Mouse (Mus musculus): ENCODE measurements at regions not wholly inside any gene's neighbourhood (a gene's known extent, or its start where the extent isn't known, plus 50 kb on each side); places are given as distances from the start of the nearest gene placed in this dataset.

DNA sequence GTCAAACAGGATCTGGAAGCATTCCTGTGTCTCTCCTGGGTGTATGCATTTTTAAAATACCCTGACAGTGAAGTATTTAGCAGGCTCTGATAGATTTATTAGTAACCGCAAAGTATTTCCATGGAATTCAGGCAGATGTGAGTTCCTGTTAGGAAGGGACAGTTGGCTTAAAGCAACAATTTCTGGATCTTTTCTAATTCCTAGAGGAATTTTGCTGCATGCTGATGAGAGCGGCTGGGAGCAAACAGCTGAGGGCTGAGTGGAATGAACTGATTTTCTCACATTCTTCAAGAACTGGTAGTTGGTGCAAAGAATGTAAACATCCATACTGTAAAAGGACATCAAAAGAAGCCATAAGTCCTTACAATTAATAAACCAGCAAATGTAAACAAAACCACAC, 283.9 kb upstream of the Marcks start:
- TF ChIP-seq TAL1 (conservative IDR thresholded peaks at IDR 0.05; ENCODE audit: low read depth, low read length) (no peak), CTCF (IDR thresholded peaks at IDR 0.05; ENCODE audit: low read depth, low read length) (no peak)

Measured in G1E (cell line).